Mouse (Mus musculus) liver, adult 2 months (tissue): ENCODE measurements around the gene Golga4. TPM values are rescaled to one million over a fixed set of nuclear protein-coding genes. Genes with fewer than 3 reads are reported as not detected.

Experiments used
- DNase-seq: peaks from one replicate; pipeline ENCODE4 v3.0.0-alpha.2; 2011; ENCODE audit warnings: low read depth, low spot score; ENCODE audit errors: extremely low read depth
- H3K27ac ChIP-seq: fragments of 200-500 bp; replicated peaks from 2 replicates; pipeline ENCODE4 v1.5.1; 2012; ENCODE audit warnings: low read depth, mild to moderate bottlenecking, control low read depth, inconsistent platforms, low read length; ENCODE audit not compliant: insufficient read depth
- H3K27me3 ChIP-seq: fragments of 200-500 bp; 2 replicates; pipeline ENCODE4 v1.6.1; 2012; ENCODE audit warnings: mild to moderate bottlenecking, moderate library complexity, low read length, inconsistent platforms; ENCODE audit not compliant: control insufficient read depth, insufficient read depth
- H3K36me3 ChIP-seq: fragments of 200-500 bp; 2 replicates; pipeline ENCODE4 v1.6.1; 2012; ENCODE audit warnings: low read length, inconsistent platforms; ENCODE audit not compliant: control insufficient read depth, insufficient read depth
- H3K4me1 ChIP-seq: fragments of 200-500 bp; 2 replicates; pipeline ENCODE4 v1.6.1; 2011; ENCODE audit warnings: low read length; ENCODE audit not compliant: control insufficient read depth, insufficient read depth
- H3K4me3 ChIP-seq: fragments of 200-500 bp; 2 replicates; pipeline ENCODE4 v1.5.1; 2011; ENCODE audit warnings: low read depth, mild to moderate bottlenecking, control low read depth, low read length, moderate library complexity; ENCODE audit not compliant: insufficient read depth
- H3K79me2 ChIP-seq: fragments of 200-500 bp; 2 replicates; pipeline ENCODE4 v1.6.1; 2012; ENCODE audit warnings: inconsistent platforms, mild to moderate bottlenecking, low read length, moderate library complexity; ENCODE audit not compliant: control insufficient read depth, insufficient read depth
- H3K9ac ChIP-seq: fragments of 200-500 bp; 2 replicates; pipeline ENCODE4 v1.6.1; 2012; ENCODE audit warnings: low read depth, mild to moderate bottlenecking, control low read depth, inconsistent platforms, low read length
- CTCF ChIP-seq: fragments of 200-500 bp; IDR thresholded peaks from 2 replicates; pipeline ENCODE4 v1.5.1; 2011; ENCODE audit warnings: low read depth, low read length, control low read depth
- POLR2A ChIP-seq: fragments of 200-500 bp; IDR thresholded peaks from 2 replicates; pipeline ENCODE4 v1.6.1; 2011; ENCODE audit warnings: low read length, control low read depth; ENCODE audit not compliant: insufficient read depth; ENCODE audit errors: extremely low read depth
- WGBS: fragments of 180-500 bp; shearing (Covaris S2); methylation state at CpG from one replicate; pipeline ENCODE4 v1.1.7; 2018; 5-methylcytosine and 5-hydroxymethylcytosine counted together
- polyA plus RNA-seq: library from polyadenylated mRNA; depleted of rRNA; stranded (reverse); fragments of >200 nt; gene quantifications from 2 replicates; pipeline ENCODE4 v1.2.3, GENCODE M21; 2012
- total RNA-seq: library from RNA; depleted of rRNA; stranded (reverse); fragments of >200 nt; gene quantifications from 2 replicates; pipeline ENCODE4 v1.2.3, GENCODE M21; 2014

Golga4 gene
- total and polyA plus RNA-seq, 2 experiments, result 9.0 to 47.3 TPM

GRCm38 (mm10) chr9:118471296-118471695 lies 34.8 kb upstream of the Golga4 start:
- H3K27me3 ChIP-seq, result peaks cover 18% of the 10 kb centered on the region
- H3K9ac ChIP-seq, result no peak overlapping the region
- no peak overlapping the region for H3K4me3 ChIP-seq
- no peaks in the 10 kb centered on the region for H3K36me3 ChIP-seq
- no peak for DNase-seq
- TF ChIP-seq CTCF, result no peak
- TF ChIP-seq POLR2A, result no peak
- WGBS, result 37% methylated on average over 3 of the region's 3 CpGs
- H3K4me1 ChIP-seq, result no peaks in the 10 kb centered on the region
- no peaks in the 10 kb centered on the region for H3K79me2 ChIP-seq
- H3K27ac ChIP-seq, result no peak overlapping the region

GRCm38 (mm10) chr9:118476211-118476765 lies 29.8 kb upstream of the Golga4 start:
- WGBS, result 6% methylated on average over 22 of the region's 22 CpGs
- H3K27me3 ChIP-seq, result peaks cover 26% of the 10 kb centered on the region
- H3K79me2 ChIP-seq, result no peaks in the 10 kb centered on the region
- TF ChIP-seq CTCF, result no peak
- no peak for TF ChIP-seq POLR2A
- no peaks in the 10 kb centered on the region; the same call in 1 of the 2 replicates for H3K4me1 ChIP-seq
- H3K27ac ChIP-seq, result no peak overlapping the region
- no peak for DNase-seq
- H3K4me3 ChIP-seq, result no peak overlapping the region
- H3K36me3 ChIP-seq, result no peaks in the 10 kb centered on the region
- no peak overlapping the region for H3K9ac ChIP-seq

- no peak overlapping the region for H3K4me3 ChIP-seq
- under 1% methylated on average over 33 of the region's 33 CpGs for WGBS
- no peaks in the 10 kb centered on the region for H3K79me2 ChIP-seq
- no peak for DNase-seq
- H3K27ac ChIP-seq, result no peak overlapping the region
- peaks cover 26% of the 10 kb centered on the region for H3K27me3 ChIP-seq
- H3K4me1 ChIP-seq, result no peaks in the 10 kb centered on the region; the same call in 1 of the 2 replicates
- H3K9ac ChIP-seq, result no peak overlapping the region
- TF ChIP-seq POLR2A (no peak), CTCF (no peak)
- H3K36me3 ChIP-seq, result no peaks in the 10 kb centered on the region
These were observed 29.2 kb upstream of the Golga4 start for GRCm38 (mm10) chr9:118476766-118477271.

- peaks cover 26% of the 10 kb centered on the region for H3K27me3 ChIP-seq
- 3% methylated on average over 31 of the region's 31 CpGs for WGBS
- no peak overlapping the region for H3K27ac ChIP-seq
These were observed 28.7 kb upstream of the Golga4 start for GRCm38 (mm10) chr9:118477281-118477931.

GRCm38 (mm10) chr9:118477961-118478360 lies 28.1 kb upstream of the Golga4 start, which contains the start of gene Eomes:
Eomes (plus strand) TSS chr9:118478212.
- Histone ChIP-seq H3K9ac (no peak within 1 kb of the TSS), H3K27ac (no peak within 1 kb of the TSS), H3K4me3 (peak within 1 kb of the TSS; percentile 33; the same call in 1 of the 2 replicates), H3K36me3 (no peaks in the 10 kb centered on the region), H3K4me1 (no peaks in the 10 kb centered on the region; the same call in 1 of the 2 replicates), H3K27me3 (peaks cover 26% of the 10 kb centered on the region), H3K79me2 (no peaks in the 10 kb centered on the region)
- TF ChIP-seq CTCF, result no peak
- TF ChIP-seq POLR2A, result no peak
- WGBS, result 2% methylated on average over 9 of the region's 9 CpGs
- no peak for DNase-seq

More at GRCm38 (mm10) chr9:118477281-118477931, 28.7 kb upstream of the Golga4 start:
- Histone ChIP-seq H3K4me3 (peak overlapping the region; percentile 23; the same call in 1 of the 2 replicates), H3K4me1 (no peaks in the 10 kb centered on the region; the same call in 1 of the 2 replicates), H3K79me2 (no peaks in the 10 kb centered on the region), H3K36me3 (no peaks in the 10 kb centered on the region), H3K9ac (no peak overlapping the region)
- DNase-seq, result no peak
- TF ChIP-seq CTCF, result no peak
- no peak for TF ChIP-seq POLR2A

GRCm38 (mm10) chr9:118478458-118478838 lies 27.6 kb upstream of the Golga4 start:
- peaks cover 26% of the 10 kb centered on the region for H3K27me3 ChIP-seq
- TF ChIP-seq POLR2A (no peak), CTCF (no peak)
- H3K27ac ChIP-seq, result no peak overlapping the region
- no peak overlapping the region for H3K9ac ChIP-seq
- H3K4me1 ChIP-seq, result no peaks in the 10 kb centered on the region; the same call in 1 of the 2 replicates
- peak overlapping the region; percentile 15; the same call in 1 of the 2 replicates for H3K4me3 ChIP-seq
- no peaks in the 10 kb centered on the region for H3K79me2 ChIP-seq
- DNase-seq, result no peak
- H3K36me3 ChIP-seq, result no peaks in the 10 kb centered on the region
- WGBS, result under 1% methylated on average over 21 of the region's 29 CpGs
